Mouse (Mus musculus) spleen, embryonic (tissue): ENCODE data around the gene Inpp5b.

Source experiments
- CTCF ChIA-PET: fragments of 350-600 bp; sonication (Branson Sonifier 250); formaldehyde crosslinking; loops from one replicate; lab custom pipeline; 2022; lab: Charles Lee

Inpp5b gene

DNA sequence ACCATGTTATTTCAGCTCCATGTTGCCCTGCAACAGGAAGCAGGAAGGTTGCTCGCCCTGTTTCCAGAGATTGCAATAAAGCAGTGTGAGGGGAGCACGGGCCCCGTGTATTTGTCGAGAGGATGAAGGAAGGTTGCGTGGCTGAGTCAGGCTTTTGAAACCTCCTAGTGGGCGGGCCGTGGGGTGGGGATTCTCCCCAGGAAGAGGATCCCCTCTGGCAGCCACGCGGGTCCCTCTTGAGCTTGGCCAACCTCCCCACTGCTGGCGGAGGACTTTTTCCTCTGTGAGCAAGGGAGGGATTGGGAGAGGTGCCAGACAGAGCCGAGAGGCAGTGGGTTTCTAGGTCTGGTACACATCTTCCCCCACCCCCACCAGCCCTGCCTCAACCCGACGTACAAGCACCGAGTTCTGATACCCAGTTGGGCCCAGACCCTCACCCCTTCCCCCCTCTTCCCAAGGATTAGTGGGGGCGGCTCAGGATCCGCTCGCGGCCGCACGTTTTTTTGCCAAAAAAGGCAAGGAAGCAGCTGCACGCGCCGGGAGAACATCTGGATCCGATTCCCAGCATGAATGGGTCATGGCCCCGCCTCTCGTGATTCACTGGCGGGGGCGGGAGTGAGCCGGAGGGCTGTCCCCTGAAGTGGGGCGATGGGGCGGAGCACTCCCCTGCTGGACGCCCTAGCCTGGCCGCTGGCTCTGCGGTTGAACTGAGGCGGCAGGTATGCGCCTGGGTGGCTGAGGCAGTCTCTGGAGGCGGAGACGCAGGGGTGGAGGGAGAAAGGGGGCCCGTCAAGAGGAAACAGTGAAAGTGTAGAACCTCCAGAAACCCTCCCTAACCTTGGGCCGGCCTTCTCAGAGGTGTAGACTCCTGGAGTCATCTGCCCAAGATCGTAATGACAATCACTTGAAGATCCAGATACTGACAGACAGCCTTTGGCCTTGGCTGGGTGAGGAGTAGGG is 32.9 kb upstream of the Inpp5b start:
- CTCF ChIA-PET = interaction anchor here (0.6 to 1.2 kb wide), 4 partner anchors 14 to 87 kb away, joined by 3 to 6 read pairs (median 4); no protein-coding TSS in a partner anchor

DNA sequence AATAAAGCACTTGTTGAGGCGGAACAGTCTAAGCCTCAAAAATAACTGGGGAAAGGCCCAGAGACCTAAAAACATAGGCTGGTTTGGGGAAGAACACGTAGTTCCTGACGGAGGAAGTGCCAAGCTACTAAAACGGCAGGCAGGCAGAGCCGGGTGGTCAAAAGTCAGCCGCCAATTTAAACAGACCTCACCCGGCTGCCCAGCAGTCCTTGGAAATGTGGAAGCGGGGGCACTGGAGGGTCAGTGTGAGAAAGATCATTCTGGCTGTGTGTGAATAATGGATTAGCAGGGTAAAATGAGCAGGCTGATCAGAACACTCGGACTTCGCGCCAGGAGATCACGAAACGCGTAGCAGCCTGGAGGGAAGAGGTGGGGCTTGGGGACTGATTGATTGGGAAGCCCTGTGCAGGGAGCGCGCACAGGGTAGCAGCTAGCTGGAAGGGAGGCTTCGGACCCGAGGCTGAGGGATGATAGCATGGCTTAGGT is 31.6 kb upstream of the Inpp5b start:
- CTCF ChIA-PET = interaction anchor here (0.6 to 1.2 kb wide), 2 partner anchors 15 to 20 kb away, joined by 3 to 6 read pairs; no protein-coding TSS in a partner anchor

DNA sequence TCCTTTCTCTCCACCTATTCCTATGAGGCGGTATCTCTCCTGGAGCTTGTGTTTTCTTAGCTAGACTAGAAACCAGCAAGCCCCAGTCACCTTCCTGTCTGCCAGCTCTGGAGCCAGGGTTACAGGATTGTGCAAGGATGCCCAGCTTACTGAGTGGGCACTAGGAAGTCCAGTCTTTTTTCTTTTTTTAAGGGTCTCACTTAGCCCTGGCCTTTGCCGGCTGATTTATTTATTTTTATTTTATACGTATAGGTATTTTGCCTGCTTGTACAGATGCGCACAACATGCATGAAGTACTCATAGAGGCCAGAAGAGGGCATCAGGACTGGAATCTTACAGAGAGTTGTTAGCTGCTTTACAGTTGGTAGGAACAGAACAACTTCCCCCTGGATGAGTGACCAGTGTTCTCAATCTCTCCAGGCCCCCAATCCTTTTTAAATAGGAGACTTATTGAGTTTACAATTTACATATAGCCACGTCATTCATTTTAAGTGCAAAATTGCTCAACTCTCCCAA is 30.8 kb upstream of the Inpp5b start:
- CTCF ChIA-PET = no interaction called here

DNA sequence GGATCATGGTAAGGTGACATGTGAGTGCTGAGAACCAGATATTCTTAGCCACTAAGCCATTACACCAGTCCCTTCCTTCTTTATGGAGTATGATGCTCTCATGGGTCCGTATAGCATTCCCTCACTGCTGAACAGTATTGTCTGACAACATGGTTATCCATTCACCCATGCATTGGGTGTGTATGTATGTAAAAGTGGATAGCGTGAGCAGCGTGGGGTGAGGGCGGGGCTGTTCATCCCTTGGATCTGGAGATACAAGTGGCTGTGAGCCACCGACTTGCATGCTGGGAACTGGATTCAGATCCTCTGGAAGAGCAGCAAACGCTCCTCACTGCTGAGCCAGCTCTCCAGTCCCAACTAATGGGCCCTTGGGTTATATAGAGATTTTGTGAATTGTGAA is 29.0 kb upstream of the Inpp5b start:
- CTCF ChIA-PET = no interaction called here

DNA sequence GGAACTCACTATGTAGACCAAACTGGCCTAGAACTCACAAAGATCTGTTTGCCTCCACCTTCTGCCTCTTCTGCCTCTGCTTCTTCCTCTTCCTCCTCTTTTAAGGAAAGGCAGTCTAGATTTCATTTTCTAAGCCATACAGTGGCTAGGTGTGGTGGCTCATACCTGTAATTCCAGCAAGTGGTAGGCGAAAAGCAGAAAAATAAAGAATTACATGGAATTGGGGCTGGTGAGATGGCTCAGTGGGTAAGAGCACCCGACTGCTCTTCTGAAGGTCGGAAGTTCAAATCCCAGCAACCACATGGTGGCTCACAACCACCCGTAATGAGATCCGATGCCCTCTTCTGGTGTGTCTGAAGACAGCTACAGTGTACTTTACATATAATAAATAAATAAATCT is 27.8 kb upstream of the Inpp5b start:
- CTCF ChIA-PET = interaction anchor here (1.1 kb wide), 1 partner anchor 15 kb away, joined by 3 read pairs; no protein-coding TSS in a partner anchor

DNA sequence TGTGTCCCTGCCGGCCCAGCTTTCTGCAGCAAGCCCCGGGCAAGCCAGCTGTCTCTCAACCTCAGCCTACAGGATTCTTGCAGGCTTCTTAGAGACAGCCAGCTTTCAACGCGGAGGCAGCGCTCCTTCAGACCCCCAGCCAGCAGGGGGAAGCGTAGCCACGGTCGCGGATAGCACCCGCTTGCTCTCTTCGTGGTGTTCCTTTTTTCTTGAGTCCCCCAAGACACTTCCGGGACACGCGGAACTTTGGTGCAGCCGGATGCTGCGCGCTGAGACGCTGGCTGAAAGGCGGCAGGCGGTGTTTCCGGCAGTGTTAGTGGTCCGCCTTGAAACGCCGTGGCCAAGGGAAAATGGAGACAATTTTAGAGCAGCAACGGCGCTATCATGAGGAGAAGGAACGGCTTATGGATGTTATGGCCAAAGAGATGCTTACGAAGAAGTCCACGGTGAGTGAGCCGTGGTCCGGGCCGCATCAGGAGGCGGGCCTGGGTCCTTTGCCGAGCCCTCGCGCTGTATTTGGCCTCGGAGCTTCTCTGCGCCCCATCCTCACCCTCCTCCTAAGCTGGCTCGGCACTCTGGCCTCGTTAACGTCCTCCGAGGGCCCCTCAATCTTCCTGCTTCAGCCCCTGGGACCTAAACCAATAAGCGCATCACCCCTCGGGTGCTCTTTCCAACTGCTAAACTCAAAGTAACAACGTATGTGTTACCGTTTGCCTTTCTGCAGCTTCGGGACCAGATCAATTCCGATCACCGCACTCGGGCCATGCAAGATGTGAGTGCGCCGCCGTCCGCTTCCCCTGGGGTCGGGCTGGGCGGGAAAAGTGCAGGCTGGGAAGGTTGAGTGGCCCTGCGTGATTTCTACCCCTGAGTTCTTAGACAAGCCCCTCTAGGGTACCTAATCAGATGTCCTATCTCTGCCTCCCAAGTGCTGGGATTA is 26.8 kb upstream of the Inpp5b start, which contains the start of gene Sf3a3:
Gene Sf3a3 (plus strand): TSS at position 232 of the 937 bp plus-strand sequence.
- CTCF ChIA-PET = interaction anchor here (0.6 to 1.1 kb wide), 3 partner anchors 13 to 26 kb away, joined by 3 to 5 read pairs (median 3); no protein-coding TSS in a partner anchor

DNA sequence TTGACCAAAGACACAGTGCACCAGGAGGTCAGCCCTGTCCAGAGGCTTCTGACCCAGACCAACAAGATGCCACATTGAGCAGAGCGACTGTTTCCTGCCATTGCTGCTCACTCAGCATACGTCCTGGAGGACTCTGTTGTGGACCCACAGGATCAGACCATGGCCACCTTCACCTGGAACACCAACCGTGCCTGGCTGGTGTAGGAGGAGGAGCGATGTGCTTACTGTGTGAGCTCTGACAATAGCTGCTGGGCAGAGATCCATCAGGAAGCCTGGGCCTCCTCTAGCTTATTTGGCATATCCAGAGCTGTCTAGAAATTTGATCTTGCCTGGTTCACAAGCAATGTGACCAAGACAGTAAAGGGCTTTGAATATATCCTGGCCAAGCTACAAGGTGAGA is 22.5 kb upstream of the Inpp5b start:
- CTCF ChIA-PET = no interaction called here

DNA sequence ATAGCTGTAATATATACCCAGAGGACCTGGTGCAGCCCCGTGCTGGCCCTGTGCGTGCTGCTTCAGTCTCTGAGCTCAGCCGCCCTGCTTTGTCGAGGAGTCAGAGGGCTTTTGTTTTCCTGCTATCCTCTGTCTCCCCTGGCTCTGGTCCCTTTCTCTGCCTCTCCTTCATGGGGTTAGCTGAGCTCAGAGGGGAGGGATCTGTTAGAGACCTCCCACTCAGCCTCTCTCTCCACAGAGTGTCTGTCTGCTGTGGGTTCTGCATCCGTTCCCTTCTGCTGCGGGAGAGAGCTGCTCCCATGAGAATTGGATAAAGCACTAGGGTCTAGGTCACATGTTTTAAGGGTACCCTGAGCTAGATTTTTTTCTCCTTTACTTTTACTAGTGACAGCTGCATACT is 15.5 kb upstream of the Inpp5b start:
- CTCF ChIA-PET = no interaction called here

DNA sequence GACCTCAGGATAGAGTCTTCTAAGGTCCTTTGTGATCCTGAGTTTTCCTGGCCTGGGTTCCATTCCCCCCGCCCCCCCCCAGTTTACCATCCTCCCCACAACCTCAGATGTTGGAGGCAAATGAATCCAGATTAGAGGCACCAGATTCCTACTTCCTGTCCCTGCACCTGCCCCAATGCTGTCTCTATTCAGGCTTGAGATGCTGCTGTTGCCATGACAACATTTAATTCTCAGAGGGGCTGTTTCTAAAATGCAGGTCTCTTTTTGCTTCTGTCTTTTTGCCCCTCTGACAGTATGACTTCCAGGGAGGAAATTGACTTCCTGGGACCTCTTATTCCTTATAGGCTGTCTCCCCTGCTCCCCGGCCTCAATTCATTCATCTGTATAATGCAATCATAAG is 4.7 kb upstream of the Inpp5b start:
- CTCF ChIA-PET = no interaction called here

DNA sequence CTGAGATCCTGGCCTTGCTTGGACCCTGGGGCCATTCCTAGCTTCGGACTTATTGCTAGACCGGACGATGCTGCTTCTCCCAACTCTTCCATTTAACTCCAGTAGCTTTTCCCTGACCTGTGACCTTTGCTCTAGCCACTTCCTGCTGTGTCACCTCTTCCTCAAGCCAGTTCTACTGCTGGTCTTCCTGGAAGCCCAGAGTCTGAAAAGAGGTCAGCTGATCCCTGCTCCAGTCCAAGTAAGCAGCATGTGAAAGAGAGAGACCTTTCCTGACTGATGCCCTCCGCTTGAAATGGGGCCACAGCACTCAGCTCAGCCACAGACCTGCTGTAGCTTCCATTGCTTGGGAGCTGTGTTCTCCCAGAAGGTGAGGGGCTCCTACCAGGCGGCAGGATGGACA is 4.2 kb upstream of the Inpp5b start:
- CTCF ChIA-PET = no interaction called here

DNA sequence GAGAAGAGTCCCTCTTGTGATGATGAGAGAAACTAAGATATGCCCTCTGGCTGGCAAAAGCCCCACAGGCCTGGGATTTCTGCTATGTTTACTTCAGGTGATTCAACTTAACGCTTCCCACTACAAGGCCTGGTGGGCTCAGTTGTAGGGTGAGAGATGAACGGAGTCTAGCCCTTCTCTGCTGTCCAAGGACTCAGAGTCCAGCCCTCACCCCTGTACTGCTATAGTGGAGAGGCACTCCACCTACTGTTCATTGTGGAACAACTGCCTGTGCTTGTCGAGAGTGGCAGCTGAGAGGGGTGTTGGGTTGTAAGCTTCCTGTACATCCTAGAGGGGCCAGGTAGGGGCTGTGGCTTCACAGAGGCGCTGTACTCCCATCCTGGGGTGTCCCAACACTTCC is 3.6 kb upstream of the Inpp5b start:
- CTCF ChIA-PET = interaction anchor here (0.6 kb wide), 1 partner anchor 56 kb away, joined by 4 read pairs; no protein-coding TSS in a partner anchor

DNA sequence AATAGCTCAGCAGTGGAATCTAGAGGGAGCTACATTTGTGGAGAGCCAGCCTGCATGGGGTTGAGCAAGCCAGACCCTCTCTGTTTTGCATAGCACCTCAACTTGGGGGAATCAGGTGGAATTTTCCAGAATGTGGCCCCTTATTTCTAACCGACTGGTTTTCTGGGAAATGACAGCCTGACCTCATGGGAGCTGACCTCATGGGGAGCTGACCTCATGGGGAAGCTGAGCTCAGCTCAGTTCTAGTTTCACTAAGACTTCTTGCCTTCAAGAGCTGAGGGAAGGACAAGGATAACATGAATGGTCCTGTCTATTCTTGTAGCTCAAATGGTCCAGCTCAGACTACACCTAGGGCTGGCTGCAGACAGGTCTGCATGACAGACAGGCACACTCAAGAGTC is 2.9 kb upstream of the Inpp5b start:
- CTCF ChIA-PET = no interaction called here

DNA sequence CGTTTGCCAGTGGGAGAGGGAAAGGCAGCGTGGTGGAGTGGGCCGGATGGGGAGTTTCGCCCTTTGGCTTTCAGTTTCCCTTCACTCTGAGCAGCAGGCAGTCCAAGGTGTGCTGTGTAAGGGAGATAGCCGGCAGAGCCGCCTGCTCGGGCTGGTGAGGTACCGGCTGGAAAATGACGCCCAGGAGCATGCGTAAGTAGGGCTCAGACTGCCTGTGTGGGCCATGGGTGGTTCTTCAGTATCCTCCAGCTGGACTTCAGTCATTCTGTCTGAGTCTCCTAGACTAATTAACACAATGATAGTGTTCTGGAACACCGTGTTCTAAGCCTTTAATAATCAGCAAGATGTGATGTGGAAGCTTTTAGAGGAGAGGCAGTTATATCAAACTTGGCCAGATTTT is 1.2 kb downstream of the Inpp5b start:
- CTCF ChIA-PET = no interaction called here

DNA sequence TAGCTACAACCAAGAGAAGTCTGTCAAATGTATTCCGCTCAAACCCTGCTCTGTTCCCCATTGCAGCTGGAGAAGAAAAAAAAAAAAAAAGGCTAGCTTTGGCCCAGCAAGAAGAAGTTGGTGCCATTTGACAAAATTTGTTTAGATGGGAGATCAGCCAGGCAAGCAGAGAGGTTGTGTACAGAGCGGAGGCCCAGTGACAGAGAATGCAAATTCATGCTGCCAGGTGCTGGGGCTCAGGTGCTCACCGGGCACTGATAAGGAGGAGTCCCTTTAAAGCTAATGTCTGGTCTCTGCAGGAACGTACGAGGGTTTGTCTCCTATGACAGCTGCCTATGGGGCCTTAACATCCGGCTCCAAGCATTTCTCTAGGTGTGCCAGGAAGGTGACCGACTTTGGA is 4.9 kb downstream of the Inpp5b start:
- CTCF ChIA-PET = no interaction called here

DNA sequence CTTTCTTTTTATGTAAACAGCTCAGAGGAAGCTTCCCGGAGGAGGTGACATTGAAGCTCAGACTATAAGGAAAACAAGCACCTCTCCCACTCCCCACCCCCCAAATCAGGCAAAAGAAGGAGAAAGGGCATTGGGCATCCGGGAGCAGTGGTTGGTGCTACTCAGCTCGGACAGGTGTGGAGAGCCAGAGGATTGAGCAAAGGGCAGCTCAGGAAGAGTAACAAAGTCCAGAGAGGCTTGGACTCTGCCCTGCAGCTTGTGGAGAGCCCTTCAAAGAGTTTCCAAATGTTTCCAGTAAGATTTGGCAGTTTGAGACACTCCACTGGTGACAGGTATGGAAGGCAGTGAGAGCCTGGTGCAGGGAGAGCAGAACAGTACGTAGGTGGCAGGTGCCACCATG is 6.2 kb downstream of the Inpp5b start:
- CTCF ChIA-PET = no interaction called here

DNA sequence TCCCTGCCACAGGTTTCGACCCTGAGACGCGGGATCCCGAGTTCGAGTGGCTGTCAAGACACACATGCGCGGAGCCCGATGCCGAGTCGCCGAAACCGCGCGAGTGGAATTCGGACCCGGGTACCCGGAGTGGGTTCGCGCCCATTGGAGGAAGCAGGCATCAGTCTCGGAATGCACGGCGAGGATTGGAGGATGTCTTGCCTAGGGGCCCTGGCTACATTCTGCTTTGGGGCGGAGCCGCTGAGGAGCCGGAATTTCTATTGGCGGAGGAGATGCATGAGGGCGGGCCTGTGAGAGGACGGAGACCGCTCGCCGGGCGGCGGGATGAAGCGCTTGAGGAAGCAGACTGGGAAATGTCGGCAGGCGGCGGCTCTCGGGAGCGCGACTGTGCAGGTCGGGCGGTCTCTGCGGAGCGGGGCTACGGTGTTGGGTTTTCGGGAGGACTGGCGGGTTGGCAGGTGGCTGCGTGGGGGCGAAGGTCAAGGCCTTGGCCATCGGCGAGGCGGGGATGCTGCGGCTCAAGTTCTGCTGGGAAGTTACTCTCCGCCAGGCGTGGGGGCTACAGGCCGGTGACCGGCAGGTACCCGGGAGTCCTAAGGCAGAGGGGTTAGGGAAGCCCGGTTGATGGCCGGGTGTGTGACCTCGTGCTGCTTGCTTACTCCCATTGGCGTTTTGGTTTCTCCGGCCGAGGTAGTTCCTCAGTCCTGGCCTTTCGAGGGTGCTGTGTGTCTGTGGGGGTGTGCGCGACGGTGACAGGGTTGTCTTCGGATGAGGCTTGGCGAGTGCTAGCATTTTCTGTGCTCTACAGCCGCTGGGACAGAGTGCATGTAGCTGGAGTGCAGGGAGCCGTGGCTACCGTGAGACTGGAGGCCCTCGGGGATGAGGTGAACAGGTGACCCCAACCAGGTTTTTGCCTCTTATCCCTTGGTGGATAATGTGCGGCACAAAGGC is 9.9 kb downstream of the Inpp5b start:
- CTCF ChIA-PET = interaction anchor here (0.7 kb wide), 1 partner anchor 57 kb away, joined by 3 read pairs; no protein-coding TSS in a partner anchor

DNA sequence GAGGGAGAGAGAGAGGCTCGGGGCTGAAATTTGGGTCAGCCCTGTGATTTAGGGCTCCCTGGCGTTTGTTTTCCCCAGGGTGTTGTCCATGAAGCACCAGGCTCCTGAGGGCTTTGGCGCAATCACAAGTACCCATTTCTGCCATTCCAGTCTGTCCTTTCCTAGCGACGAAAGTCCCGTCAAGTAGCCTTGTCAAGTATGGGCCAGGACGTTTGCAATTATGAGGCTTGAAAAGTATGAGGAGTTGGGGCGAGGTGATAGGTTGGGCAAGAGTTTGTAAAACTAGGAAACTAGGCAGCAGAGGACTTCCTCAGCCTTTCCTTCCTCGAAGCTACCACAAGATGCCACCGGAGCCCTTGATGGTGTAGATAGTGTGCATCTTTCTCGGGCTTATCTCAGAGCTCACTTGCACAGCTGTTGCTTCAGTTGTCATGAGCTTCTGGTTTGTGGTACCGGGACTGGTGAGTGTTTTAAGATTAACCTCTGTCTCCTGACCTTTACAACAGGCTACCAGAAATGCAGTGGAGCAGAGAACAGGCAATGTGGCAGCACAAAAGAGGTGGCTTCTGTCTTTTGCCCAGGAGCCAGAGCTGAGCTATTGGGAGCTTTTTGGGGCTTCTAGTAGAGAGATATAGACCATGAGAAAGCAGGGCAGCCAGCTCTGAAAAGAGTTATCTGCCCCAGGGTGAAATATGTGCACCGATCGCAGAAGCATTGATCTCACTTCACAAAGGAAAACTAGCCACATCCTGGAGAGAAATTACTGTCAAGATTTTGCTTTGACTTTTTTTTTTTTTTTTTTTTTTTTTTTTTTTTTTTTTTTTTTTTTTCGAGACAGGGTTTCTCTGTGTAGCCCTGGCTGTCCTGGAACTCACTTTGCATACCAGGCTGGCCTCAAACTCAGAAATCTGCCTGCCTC is 10.9 kb downstream of the Inpp5b start:
- CTCF ChIA-PET = interaction anchor here (0.7 kb wide), 1 partner anchor 58 kb away, joined by 3 read pairs; no protein-coding TSS in a partner anchor

DNA sequence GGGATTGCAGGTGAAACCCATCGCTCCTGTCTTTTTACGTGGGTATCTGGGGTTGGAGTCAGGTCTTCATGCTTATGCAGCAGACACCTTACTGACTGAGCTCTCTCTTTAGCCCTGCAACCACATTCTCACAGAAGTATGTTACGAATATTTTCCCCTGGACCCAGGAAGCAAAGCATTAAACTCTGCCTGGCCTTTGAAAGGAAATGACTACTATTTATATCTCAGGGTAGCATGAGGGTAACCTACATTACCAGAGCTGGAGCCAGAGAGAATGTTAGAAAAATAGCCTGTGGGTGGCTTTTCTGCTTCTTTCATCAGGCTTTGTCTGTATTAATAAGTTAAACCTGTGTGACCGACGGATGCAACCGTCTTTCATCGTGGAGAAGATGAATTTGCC is 13.9 kb downstream of the Inpp5b start:
- CTCF ChIA-PET = interaction anchor here (0.5 kb wide), 1 partner anchor 83 kb away, joined by 8 read pairs; no protein-coding TSS in a partner anchor

DNA sequence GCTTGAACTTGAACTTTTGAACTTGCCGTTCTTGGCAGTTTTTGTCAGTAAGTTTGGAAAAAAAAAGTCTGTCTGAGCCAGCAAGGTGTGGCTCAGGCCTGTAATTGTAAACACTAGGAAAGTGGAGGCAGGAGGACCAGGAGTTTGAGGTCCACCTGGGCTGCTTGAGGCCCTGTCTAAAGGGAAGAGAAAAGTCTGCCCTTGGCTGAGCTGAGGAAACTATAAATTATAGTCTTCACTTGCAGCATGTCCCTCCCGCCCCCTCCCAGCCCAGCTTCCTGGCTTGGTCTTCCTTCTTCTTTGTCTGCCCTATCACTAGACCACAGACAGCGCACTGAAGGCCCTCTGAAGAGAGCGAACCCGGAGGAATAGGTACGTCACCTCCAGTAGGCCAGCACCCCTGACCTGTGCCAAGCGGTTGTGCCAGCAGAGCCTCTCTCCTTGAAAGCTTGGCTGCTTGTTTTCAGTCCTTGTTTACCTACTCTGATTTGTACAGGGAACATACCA is 17.7 kb downstream of the Inpp5b start:
- CTCF ChIA-PET = interaction anchor here (0.7 kb wide), 1 partner anchor 1378 kb away, joined by 4 read pairs; no protein-coding TSS in a partner anchor
